Comparison of ENCODE assay signal across 8 mouse cellular contexts in the genomic region with DNA sequence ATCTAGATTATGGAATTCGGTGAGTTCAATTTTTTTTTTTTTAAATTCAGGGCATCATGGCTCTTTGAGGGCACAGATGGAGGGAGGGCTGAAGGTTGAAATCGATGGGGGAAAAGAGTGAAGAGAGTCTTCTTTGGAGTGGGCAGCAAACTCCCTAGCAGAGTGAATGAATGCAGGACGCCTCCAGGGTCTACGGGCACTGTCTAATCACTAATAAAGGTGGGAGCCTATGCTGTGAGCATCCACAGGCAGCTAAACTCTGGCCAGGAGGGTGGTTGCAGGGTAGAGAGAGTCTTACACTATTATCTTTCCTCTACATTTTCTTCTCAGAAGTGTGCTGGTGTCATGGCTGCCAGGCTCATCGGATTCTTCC. TPM values are rescaled to one million over a fixed set of nuclear protein-coding genes. Genes with fewer than 3 reads are reported as not detected.
DNase-seq lines count a peak whose midpoint lies in the region; ATAC-seq and TF ChIP-seq lines count a peak whose summit lies in the region.

No protein-coding gene starts in this region.

- H3K27me3 ChIP-seq in heart, embryonic 12.5 days (replicated peaks), result no peaks in the 10 kb centered on the region
- no peaks in the 10 kb centered on the region; the same call in 1 of the 2 replicates for H3K27me3 ChIP-seq in ES-Bruce4 (ENCODE audit: control insufficient read depth, insufficient read depth, low read length, poor library complexity, severe bottlenecking)
- no peaks in the 10 kb centered on the region for H3K27me3 ChIP-seq in forebrain, embryonic 14.5 days (replicated peaks; ENCODE audit: control insufficient read depth, insufficient read depth, low read length)
- no peaks in the 10 kb centered on the region for H3K27me3 ChIP-seq in liver, embryonic 16.5 days (ENCODE audit: control insufficient read depth, insufficient read depth, low read depth, low read length)

- H3K4me3 ChIP-seq in heart, embryonic 12.5 days, result peak overlapping the region; percentile 60
- peak overlapping the region; percentile 92 for H3K4me3 ChIP-seq in ES-Bruce4 (ENCODE audit: low read depth, low read length)
- peak overlapping the region; percentile 43 for H3K4me3 ChIP-seq in forebrain, embryonic 14.5 days (ENCODE audit: low read depth, low read length)
- H3K4me3 ChIP-seq in liver, embryonic 16.5 days (ENCODE audit: low read depth, low read length), result peak overlapping the region; percentile 74

- WGBS in heart, embryonic 12.5 days, result 31% methylated on average over 5 of the region's 5 CpGs
- 37% methylated on average over 5 of the region's 5 CpGs for WGBS in forebrain, embryonic 14.5 days
- 29% methylated on average over 5 of the region's 5 CpGs for WGBS in liver, embryonic 16.5 days (ENCODE audit: insufficient replicate concordance)

- no peak for ATAC-seq in heart, embryonic 12.5 days (ENCODE audit: insufficient number of reproducible peaks, low FRiP score)
- peak; percentile 26; the same call in 1 of the 2 replicates for ATAC-seq in forebrain, embryonic 14.5 days
- peak; percentile 22; the same call in 1 of the 2 replicates for ATAC-seq in liver, embryonic 16.5 days (ENCODE audit: low read depth)

- H3K9ac ChIP-seq in heart, embryonic 12.5 days, result peak overlapping the region; percentile 67
- H3K9ac ChIP-seq in ES-Bruce4 (ENCODE audit: low read depth, poor library complexity, severe bottlenecking), result peak overlapping the region; percentile 59
- peak overlapping the region; percentile 53 for H3K9ac ChIP-seq in forebrain, embryonic 14.5 days (ENCODE audit: low read length)
- H3K9ac ChIP-seq in liver, embryonic 16.5 days (ENCODE audit: low read depth, low read length), result peak overlapping the region; percentile 71

- TF ChIP-seq CTCF in ES-Bruce4 (IDR thresholded peaks at IDR 0.05; ENCODE audit: low read depth, low read length), result no peak

- no peak for DNase-seq in heart, adult 11 months
- DNase-seq in forebrain, embryonic 14.5 days (ENCODE audit: low spot score), result no peak
- no peak for DNase-seq in retina, embryonic 14.5 days (ENCODE audit: low spot score)
- DNase-seq in left cerebral cortex, adult 8-10 months (ENCODE audit: low spot score in 2 of 2), result no peak
- no peak for DNase-seq in right cerebral cortex, adult 18-20 months

- H3K27ac ChIP-seq in heart, embryonic 12.5 days (ENCODE audit: poor library complexity, severe bottlenecking), result no peak overlapping the region
- H3K27ac ChIP-seq in ES-Bruce4 (ENCODE audit: insufficient read depth, low read length), result no peak overlapping the region
- no peak overlapping the region for H3K27ac ChIP-seq in forebrain, embryonic 14.5 days (ENCODE audit: low read depth, low read length)
- peak overlapping the region; percentile 51; the same call in 1 of the 2 replicates for H3K27ac ChIP-seq in liver, embryonic 16.5 days (ENCODE audit: low read length)

- H3K4me1 ChIP-seq in heart, embryonic 12.5 days (replicated peaks), result peaks cover 5% of the 10 kb centered on the region
- H3K4me1 ChIP-seq in ES-Bruce4 (ENCODE audit: control insufficient read depth, insufficient read depth, low read length), result no peaks in the 10 kb centered on the region
- H3K4me1 ChIP-seq in forebrain, embryonic 14.5 days (ENCODE audit: control insufficient read depth, insufficient read depth, low read length), result peaks cover 4% of the 10 kb centered on the region
- H3K4me1 ChIP-seq in liver, embryonic 16.5 days (ENCODE audit: control insufficient read depth, low read depth, low read length), result peaks cover 6% of the 10 kb centered on the region

- no peak for TF ChIP-seq POLR2A in ES-Bruce4 (IDR thresholded peaks at IDR 0.05; ENCODE audit: insufficient read depth, low read length)

- H3K9me3 ChIP-seq in heart, embryonic 12.5 days (replicated peaks), result no peaks in the 10 kb centered on the region
- no peaks in the 10 kb centered on the region for H3K9me3 ChIP-seq in ES-Bruce4 (replicated peaks; ENCODE audit: control insufficient read depth, insufficient read depth, low read length, poor library complexity, severe bottlenecking)
- no peaks in the 10 kb centered on the region for H3K9me3 ChIP-seq in forebrain, embryonic 14.5 days (replicated peaks; ENCODE audit: control insufficient read depth, low read length)
- no peaks in the 10 kb centered on the region for H3K9me3 ChIP-seq in liver, embryonic 16.5 days (replicated peaks; ENCODE audit: control insufficient read depth, low read length)

- TF ChIP-seq EP300 in ES-Bruce4 (IDR thresholded peaks at IDR 0.05; ENCODE audit: insufficient read depth, low read depth, low read length), result no peak

- peak overlapping the region; percentile 72 for H3K4me2 ChIP-seq in heart, embryonic 12.5 days
- H3K4me2 ChIP-seq in forebrain, embryonic 14.5 days (ENCODE audit: low read length), result peak overlapping the region; percentile 61
- peak overlapping the region; percentile 89 for H3K4me2 ChIP-seq in liver, embryonic 16.5 days (ENCODE audit: low read depth, low read length)

- H3K36me3 ChIP-seq in heart, embryonic 12.5 days, result peaks cover 43% of the 10 kb centered on the region
- H3K36me3 ChIP-seq in ES-Bruce4 (ENCODE audit: control insufficient read depth, insufficient read depth, low read length, poor library complexity, severe bottlenecking), result peaks cover 10% of the 10 kb centered on the region
- H3K36me3 ChIP-seq in forebrain, embryonic 14.5 days (ENCODE audit: control insufficient read depth, insufficient read depth, low read length), result peaks cover 34% of the 10 kb centered on the region
- peaks cover 13% of the 10 kb centered on the region for H3K36me3 ChIP-seq in liver, embryonic 16.5 days (ENCODE audit: control insufficient read depth, insufficient read depth)

RNA-seq across cellular contexts. Expression of a gene that starts 0.4 kb away (rescaled TPM):
- 37.1 and 38.0 TPM in 2 replicates for polyA plus RNA-seq in heart, embryonic 12.5 days (2016; fragmentation: Nextera tagmentation; extraction: Ambion mirVana)
- polyA plus RNA-seq in ES-Bruce4 (2011; ENCODE audit: insufficient read depth, insufficient read length, low read depth, missing spikeins), result 31.5 and 32.6 TPM in 2 replicates
- polyA plus RNA-seq in forebrain, embryonic 14.5 days (2014; fragmentation: Nextera tagmentation; extraction: Ambion mirVana), result 45.6 and 47.9 TPM in 2 replicates
- polyA plus RNA-seq in liver, embryonic 16.5 days (2015; fragmentation: Nextera tagmentation; extraction: Ambion mirVana), result 27.5 and 28.0 TPM in 2 replicates
- 10 to 100 TPM; 52.5 to 62.4 (median 56.1) TPM for total RNA-seq in left cerebral cortex, adult 8-10 months (2022)

RNA-seq across cellular contexts. Expression of a gene that starts 11.9 kb away (rescaled TPM):
- 16.2 and 18.7 TPM in 2 replicates for polyA plus RNA-seq in heart, embryonic 12.5 days (2016; fragmentation: Nextera tagmentation; extraction: Ambion mirVana)
- 8.1 and 10.4 TPM in 2 replicates for polyA plus RNA-seq in ES-Bruce4 (2011; ENCODE audit: insufficient read depth, insufficient read length, low read depth, missing spikeins)
- 49.9 and 57.2 TPM in 2 replicates for polyA plus RNA-seq in forebrain, embryonic 14.5 days (2014; fragmentation: Nextera tagmentation; extraction: Ambion mirVana)
- 1.3 and 2.0 TPM in 2 replicates for polyA plus RNA-seq in liver, embryonic 16.5 days (2015; fragmentation: Nextera tagmentation; extraction: Ambion mirVana)
- total RNA-seq in left cerebral cortex, adult 8-10 months (2022), result 10 to 100 TPM; 14.2 to 24.3 (median 22.2) TPM

RNA-seq across cellular contexts. Expression of a gene that starts 20.2 kb away (rescaled TPM):
- polyA plus RNA-seq in heart, embryonic 12.5 days (2016; fragmentation: Nextera tagmentation; extraction: Ambion mirVana), result 15.4 and 15.6 TPM in 2 replicates
- polyA plus RNA-seq in ES-Bruce4 (2011; ENCODE audit: insufficient read depth, insufficient read length, low read depth, missing spikeins), result 21.7 and 25.7 TPM in 2 replicates
- polyA plus RNA-seq in forebrain, embryonic 14.5 days (2014; fragmentation: Nextera tagmentation; extraction: Ambion mirVana), result 14.7 and 21.7 TPM in 2 replicates
- 2.0 and 2.4 TPM in 2 replicates for polyA plus RNA-seq in liver, embryonic 16.5 days (2015; fragmentation: Nextera tagmentation; extraction: Ambion mirVana)
- total RNA-seq in left cerebral cortex, adult 8-10 months (2022), result 10 to 100 TPM; 47.2 to 58.2 (median 52.3) TPM

RNA-seq across cellular contexts. Expression of a gene that starts 23.8 kb away (rescaled TPM):
- polyA plus RNA-seq in heart, embryonic 12.5 days (2016; fragmentation: Nextera tagmentation; extraction: Ambion mirVana), result 123 and 127 TPM in 2 replicates
- 136 and 143 TPM in 2 replicates for polyA plus RNA-seq in ES-Bruce4 (2011; ENCODE audit: insufficient read depth, insufficient read length, low read depth, missing spikeins)
- polyA plus RNA-seq in forebrain, embryonic 14.5 days (2014; fragmentation: Nextera tagmentation; extraction: Ambion mirVana), result 156 and 182 TPM in 2 replicates
- polyA plus RNA-seq in liver, embryonic 16.5 days (2015; fragmentation: Nextera tagmentation; extraction: Ambion mirVana), result 94.4 and 95.3 TPM in 2 replicates
- 100 to 1,000 TPM in 2 of 4 experiments, 10 to 100 TPM in 2; 95.4 to 105 (median 99.8) TPM for total RNA-seq in left cerebral cortex, adult 8-10 months (2022)

RNA-seq across cellular contexts. Expression of a gene that starts 25.7 kb away (rescaled TPM):
- 0.48 TPM in 1 of 2 replicates, not detected in the other for polyA plus RNA-seq in heart, embryonic 12.5 days (2016; fragmentation: Nextera tagmentation; extraction: Ambion mirVana)
- polyA plus RNA-seq in ES-Bruce4 (2011; ENCODE audit: insufficient read depth, insufficient read length, low read depth, missing spikeins), result 1.5 and 1.6 TPM in 2 replicates
- polyA plus RNA-seq in forebrain, embryonic 14.5 days (2014; fragmentation: Nextera tagmentation; extraction: Ambion mirVana), result 1.2 and 1.9 TPM in 2 replicates
- 0.11 and 1.0 TPM in 2 replicates for polyA plus RNA-seq in liver, embryonic 16.5 days (2015; fragmentation: Nextera tagmentation; extraction: Ambion mirVana)
- 1 to 10 TPM in 1 of 4 experiments, under 1 TPM in 3; 0.36 to 1.5 (median 0.67) TPM for total RNA-seq in left cerebral cortex, adult 8-10 months (2022)
